Mouse (Mus musculus) limb, embryonic 13.5 days (tissue): ENCODE data around the gene Mmp14. TPM values are rescaled to one million over a fixed set of nuclear protein-coding genes. Genes with fewer than 3 reads are reported as not detected.

Source experiments
- ATAC-seq: fragments of 200-750 bp; cut with Nextera tagmentation; 2 replicates; pipeline ENCODE4 v1.8.0; 2017; ENCODE audit warnings: low read depth, moderate number of reproducible peaks, moderate TSS enrichment; ENCODE audit not compliant: low FRiP score
- H3K27ac ChIP-seq: fragments of 300-500 bp; sonication (generic); 2 replicates; pipeline ENCODE4 v1.5.1; 2015; ENCODE audit warnings: inconsistent platforms, mild to moderate bottlenecking, moderate library complexity
- H3K27me3 ChIP-seq: fragments of 300-500 bp; sonication (generic); 2 replicates; pipeline ENCODE4 v1.6.1; 2015; ENCODE audit warnings: mild to moderate bottlenecking, inconsistent platforms
- H3K36me3 ChIP-seq: fragments of 300-500 bp; sonication (generic); 2 replicates; pipeline ENCODE4 v1.6.1; 2015; ENCODE audit warnings: inconsistent platforms, mild to moderate bottlenecking, moderate library complexity
- H3K4me1 ChIP-seq: fragments of 300-500 bp; sonication (generic); 2 replicates; pipeline ENCODE4 v1.6.1; 2015; ENCODE audit warnings: inconsistent platforms
- H3K4me2 ChIP-seq: fragments of 300-500 bp; sonication (generic); replicated peaks from 2 replicates; pipeline ENCODE4 v1.6.1; 2015; ENCODE audit warnings: inconsistent platforms, mild to moderate bottlenecking, moderate library complexity
- H3K4me3 ChIP-seq: fragments of 300-500 bp; sonication (generic); 2 replicates; pipeline ENCODE4 v1.5.1; 2015; ENCODE audit warnings: moderate library complexity, mild to moderate bottlenecking, inconsistent platforms
- H3K9ac ChIP-seq: fragments of 300-500 bp; sonication (generic); 2 replicates; pipeline ENCODE4 v1.6.1; 2015; ENCODE audit warnings: mild to moderate bottlenecking, inconsistent platforms
- H3K9me3 ChIP-seq: fragments of 300-500 bp; sonication (generic); 2 replicates; pipeline ENCODE4 v1.6.1; 2016; ENCODE audit warnings: inconsistent platforms
- WGBS: fragments of 180-500 bp; shearing (Covaris S2); methylation state at CpG from one replicate; pipeline ENCODE4 v1.1.7; 2015; 5-methylcytosine and 5-hydroxymethylcytosine counted together
- polyA plus RNA-seq: library from polyadenylated mRNA; unstranded; fragments of >200 nt; fragmentation: Nextera tagmentation; extraction: Ambion mirVana; gene quantifications from 2 replicates; pipeline ENCODE4 v1.2.1, GENCODE M21; 2015

Gene Mmp14
- polyA plus RNA-seq, 1 experiment from 2014 or later: 204 TPM

DNA sequence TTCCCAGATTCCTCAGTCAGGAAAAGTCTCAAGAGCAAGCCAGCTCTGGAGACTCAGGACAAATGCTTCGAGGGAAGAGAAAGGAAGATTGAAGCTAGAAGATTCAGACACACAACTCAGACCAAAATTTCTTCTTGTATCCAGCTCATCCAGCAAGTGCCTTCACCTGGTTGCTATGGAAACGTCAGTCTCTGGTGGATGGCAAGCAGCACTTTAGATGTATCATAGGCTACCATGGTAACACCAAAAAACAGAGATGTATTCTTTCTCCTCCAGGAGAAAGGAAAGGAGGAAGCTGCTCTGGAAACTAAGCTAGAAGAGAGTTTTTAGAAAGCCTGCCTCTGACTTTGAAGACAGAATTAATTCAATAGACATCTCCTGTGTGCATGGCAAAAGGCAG lies 56.3 kb downstream of the Mmp14 start:
- no peaks in the 10 kb centered on the region for H3K36me3 ChIP-seq
- H3K27ac ChIP-seq: no peak overlapping the region
- H3K9ac ChIP-seq: no peak overlapping the region
- no peak overlapping the region for H3K4me2 ChIP-seq
- no peaks in the 10 kb centered on the region for H3K9me3 ChIP-seq
- no peaks in the 10 kb centered on the region for H3K27me3 ChIP-seq
- H3K4me1 ChIP-seq: no peaks in the 10 kb centered on the region
- H3K4me3 ChIP-seq: no peak overlapping the region
- ATAC-seq: no peak
- 73% methylated on average over 2 of the region's 2 CpGs for WGBS

- H3K27ac ChIP-seq: no peak overlapping the region
- no peaks in the 10 kb centered on the region for H3K27me3 ChIP-seq
- H3K36me3 ChIP-seq: no peaks in the 10 kb centered on the region
- no peak overlapping the region for H3K4me2 ChIP-seq
- H3K4me3 ChIP-seq: no peak overlapping the region
- ATAC-seq: no peak
- H3K4me1 ChIP-seq: no peaks in the 10 kb centered on the region
- no peaks in the 10 kb centered on the region for H3K9me3 ChIP-seq
- H3K9ac ChIP-seq: no peak overlapping the region
Measured at GRCm38 (mm10) chr14:54488350-54488749, 56.9 kb downstream of the Mmp14 start.

DNA sequence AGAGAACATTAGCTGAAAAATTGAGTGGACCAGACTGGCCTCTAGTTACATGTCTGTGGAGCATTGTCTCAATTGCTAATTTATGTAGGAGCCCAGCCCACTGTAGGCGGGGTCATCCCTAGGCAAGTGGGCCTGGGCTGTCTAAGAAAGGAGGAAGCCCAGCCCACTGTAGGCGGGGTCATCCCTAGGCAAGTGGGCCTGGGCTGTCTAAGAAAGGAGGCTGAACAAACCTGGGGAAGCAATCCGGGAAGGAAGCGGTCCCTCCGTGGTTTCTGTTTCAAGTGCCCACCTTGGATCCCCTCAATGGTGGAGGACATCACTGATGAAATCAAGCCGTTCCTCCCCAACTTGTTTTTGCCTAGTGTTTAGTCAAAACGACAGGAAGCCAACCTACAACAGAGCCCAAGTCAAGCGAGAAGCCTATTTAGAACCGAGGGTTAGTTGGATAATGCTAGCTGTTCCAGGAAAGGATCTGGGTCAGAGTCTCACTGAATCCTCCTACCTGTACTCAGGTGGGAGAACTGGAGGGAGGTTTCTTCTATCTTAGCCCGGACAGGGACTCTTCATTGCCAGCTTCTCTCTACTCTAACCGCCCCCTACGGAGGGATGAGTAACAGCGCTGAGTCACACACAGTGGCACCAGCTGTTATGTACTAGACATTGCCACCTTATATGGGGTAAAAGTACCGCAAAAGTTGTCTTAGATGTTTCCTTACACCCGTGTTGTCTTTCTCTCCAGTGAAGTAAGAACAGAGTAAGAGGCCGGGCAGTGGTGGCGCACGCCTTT lies 61.1 kb downstream of the Mmp14 start:
- 66% methylated on average over 18 of the region's 18 CpGs for WGBS
- no peak overlapping the region for H3K4me2 ChIP-seq
- ATAC-seq: no peak
- no peaks in the 10 kb centered on the region for H3K36me3 ChIP-seq
- H3K9me3 ChIP-seq: no peaks in the 10 kb centered on the region
- H3K27me3 ChIP-seq: no peaks in the 10 kb centered on the region
- H3K4me3 ChIP-seq: no peak overlapping the region
- no peak overlapping the region for H3K9ac ChIP-seq
- H3K4me1 ChIP-seq: no peaks in the 10 kb centered on the region
- H3K27ac ChIP-seq: no peak overlapping the region

GRCm38 (mm10) chr14:54493236-54493635 lies 61.8 kb downstream of the Mmp14 start:
- WGBS: 96% methylated on average over 5 of the region's 5 CpGs
- ATAC-seq: no peak
- Histone ChIP-seq H3K27me3 (no peaks in the 10 kb centered on the region), H3K4me1 (no peaks in the 10 kb centered on the region), H3K36me3 (no peaks in the 10 kb centered on the region), H3K9ac (no peak overlapping the region), H3K9me3 (no peaks in the 10 kb centered on the region), H3K27ac (no peak overlapping the region), H3K4me2 (no peak overlapping the region), H3K4me3 (no peak overlapping the region)

DNA sequence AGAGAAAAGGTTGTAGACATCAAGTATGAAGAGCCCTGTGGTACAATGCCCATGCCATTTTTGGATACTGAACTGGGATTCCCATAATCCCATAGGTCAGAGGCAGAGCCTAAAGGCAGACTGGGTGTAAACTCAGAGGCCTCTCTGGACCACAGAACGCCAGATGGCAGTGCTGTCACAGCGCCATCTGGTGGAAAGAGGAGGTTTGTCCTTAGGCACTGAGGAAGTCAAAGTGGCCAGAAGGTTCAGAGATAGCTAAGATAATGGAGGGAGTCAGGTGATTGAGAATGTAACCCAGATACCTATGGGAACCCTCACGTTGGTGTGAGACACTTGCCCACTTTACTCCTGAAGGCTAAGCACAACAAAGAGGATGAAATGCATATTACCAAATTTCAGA lies 62.8 kb downstream of the Mmp14 start:
- Histone ChIP-seq H3K4me2 (no peak overlapping the region), H3K27ac (no peak overlapping the region), H3K36me3 (no peaks in the 10 kb centered on the region), H3K4me1 (no peaks in the 10 kb centered on the region), H3K27me3 (no peaks in the 10 kb centered on the region), H3K9ac (no peak overlapping the region), H3K4me3 (no peak overlapping the region), H3K9me3 (no peaks in the 10 kb centered on the region)
- 0% methylated on average over 3 of the region's 3 CpGs for WGBS
- no peak for ATAC-seq

Other genes with a start within 250 kb of the Mmp14 start
- 357 and 379 TPM in 2 replicates for gene Dad1, start 177.5 kb upstream of the Mmp14 start, polyA plus RNA-seq
- 46.5 and 51.0 TPM in 2 replicates for gene Abhd4, start 177.4 kb upstream of the Mmp14 start, polyA plus RNA-seq
- not detected in 2 replicates for gene Olfr49, start 146.7 kb upstream of the Mmp14 start, polyA plus RNA-seq
- 44.0 and 47.0 TPM in 2 replicates for gene Oxa1l, start 70.8 kb upstream of the Mmp14 start, polyA plus RNA-seq
- 5.1 and 6.1 TPM in 2 replicates for gene Slc7a7, start 13.8 kb upstream of the Mmp14 start, polyA plus RNA-seq
- 224 and 233 TPM in 2 replicates for gene Mrpl52, start 4.7 kb upstream of the Mmp14 start, polyA plus RNA-seq
- gene Lrp10, start 32.5 kb downstream of the Mmp14 start, polyA plus RNA-seq: 31.0 and 34.4 TPM in 2 replicates
- gene Rem2, start 44.5 kb downstream of the Mmp14 start, polyA plus RNA-seq: 2.8 and 3.2 TPM in 2 replicates
- gene Prmt5, start 85.9 kb downstream of the Mmp14 start, polyA plus RNA-seq: 86.1 and 93.1 TPM in 2 replicates
- 51.0 and 52.3 TPM in 2 replicates for gene Haus4, start 123.0 kb downstream of the Mmp14 start, polyA plus RNA-seq
- gene Ajuba, start 145.9 kb downstream of the Mmp14 start, polyA plus RNA-seq: 48.8 and 54.4 TPM in 2 replicates
- gene 4931414P19Rik, start 174.4 kb downstream of the Mmp14 start, polyA plus RNA-seq: 7.6 and 8.0 TPM in 2 replicates
- 394 and 410 TPM in 2 replicates for gene Psmb5, start 186.4 kb downstream of the Mmp14 start, polyA plus RNA-seq
- 0.11 TPM in 1 of 2 replicates, not detected in the other for gene Psmb11, start 189.8 kb downstream of the Mmp14 start, polyA plus RNA-seq
- not detected in 2 replicates for gene Gm17606, start 209.3 kb downstream of the Mmp14 start, polyA plus RNA-seq
- 6.7 and 8.2 TPM in 2 replicates for gene Cdh24, start 209.8 kb downstream of the Mmp14 start, polyA plus RNA-seq